Mouse (Mus musculus) naive thymus-derived CD4-positive, alpha-beta T cell, adult 2 months (primary cell): ENCODE measurements around the gene Itpr2.

Source experiments
- DNase-seq: peaks from one replicate; pipeline ENCODE4 v3.0.0-alpha.2; 2011; ENCODE audit warnings: low read depth

Itpr2 gene

GRCm38 (mm10) chr6:146414094-146414493 is 87.9 kb downstream of the Itpr2 start:
- no peak for DNase-seq

DNA sequence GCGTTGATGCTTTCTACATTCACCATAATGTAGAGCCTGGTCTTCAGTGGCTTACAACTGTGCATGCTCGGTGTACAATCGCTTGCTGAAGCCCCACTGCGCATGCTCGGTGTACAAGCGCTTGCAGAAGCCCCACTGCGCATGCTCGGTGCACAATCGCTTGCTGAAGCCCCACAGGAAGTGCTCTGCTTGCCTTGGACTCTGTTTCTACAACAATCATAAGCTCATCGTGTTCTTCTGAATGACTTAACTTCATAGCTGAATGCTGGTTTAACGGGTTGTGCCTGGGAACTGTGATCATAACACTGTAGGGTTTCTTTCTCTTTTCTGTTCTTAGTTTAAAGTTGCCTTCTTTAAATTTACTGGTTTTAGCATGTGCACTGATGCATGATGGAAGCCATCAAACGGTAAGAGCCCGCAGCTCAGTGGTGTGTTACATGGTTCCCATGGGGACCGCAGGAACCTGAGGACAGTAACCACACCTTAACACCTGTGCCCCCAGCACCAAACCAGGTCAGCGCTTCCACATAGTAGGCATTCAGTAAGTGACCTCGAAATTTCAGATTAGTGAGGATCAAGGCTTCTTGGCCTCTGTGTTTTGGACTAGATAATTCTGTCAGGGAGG is 90.5 kb downstream of the Itpr2 start:
- no peak for DNase-seq

DNA sequence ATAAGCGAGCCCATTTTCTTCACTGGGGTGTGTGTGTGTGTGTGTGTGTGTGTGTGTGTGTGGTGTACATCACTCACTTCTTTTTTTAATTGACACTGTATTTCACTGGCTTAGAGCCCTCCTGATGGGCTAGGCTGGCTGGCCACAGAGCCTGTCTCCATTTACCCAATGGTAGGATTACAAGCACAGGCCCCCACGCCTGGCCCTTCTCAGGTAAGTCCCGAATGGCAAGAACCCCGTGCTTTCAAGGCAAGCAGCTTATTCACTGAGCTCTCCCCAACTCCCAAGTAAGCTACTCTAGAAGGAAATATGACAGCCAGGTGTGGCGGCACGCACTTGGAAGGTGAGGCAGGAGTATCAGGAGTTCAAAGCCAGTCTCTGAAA is 91.6 kb downstream of the Itpr2 start:
- no peak for DNase-seq

DNA sequence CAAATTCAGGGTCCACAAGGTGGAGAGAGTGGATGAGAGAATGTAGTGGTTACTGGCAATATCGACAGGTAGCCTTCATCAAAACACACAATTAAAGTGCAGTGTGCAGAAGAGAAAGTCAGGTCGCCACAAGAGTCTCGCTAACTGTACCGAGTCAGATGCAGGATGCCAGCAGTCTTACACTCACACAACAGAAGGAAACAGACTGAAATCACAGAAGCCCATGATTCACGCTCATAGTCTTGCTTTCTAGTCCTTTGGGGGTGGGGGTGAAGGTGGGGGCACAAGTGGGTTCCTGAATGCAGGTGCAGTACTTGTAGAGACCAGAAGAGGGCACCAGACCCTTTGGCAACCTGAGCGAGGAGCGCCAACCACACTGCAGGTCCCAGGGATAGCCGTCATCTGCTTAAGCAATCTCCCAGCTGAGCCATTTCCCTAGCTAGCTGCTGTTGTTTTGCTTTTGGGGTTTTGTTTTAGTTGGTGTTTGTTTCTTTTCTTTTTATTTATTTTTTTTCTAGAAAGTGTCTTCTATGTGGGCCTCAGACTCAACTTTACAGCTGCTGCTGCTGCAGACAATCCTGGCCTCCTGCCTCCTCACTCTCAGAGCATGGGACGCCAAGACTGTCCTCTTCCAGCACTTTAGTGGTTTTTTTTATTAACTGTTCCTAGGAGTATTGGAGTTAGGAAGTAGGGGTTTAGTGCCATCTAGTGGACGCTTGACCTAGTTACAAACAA is 92.2 kb downstream of the Itpr2 start:
- peak; percentile 93 for DNase-seq

DNA sequence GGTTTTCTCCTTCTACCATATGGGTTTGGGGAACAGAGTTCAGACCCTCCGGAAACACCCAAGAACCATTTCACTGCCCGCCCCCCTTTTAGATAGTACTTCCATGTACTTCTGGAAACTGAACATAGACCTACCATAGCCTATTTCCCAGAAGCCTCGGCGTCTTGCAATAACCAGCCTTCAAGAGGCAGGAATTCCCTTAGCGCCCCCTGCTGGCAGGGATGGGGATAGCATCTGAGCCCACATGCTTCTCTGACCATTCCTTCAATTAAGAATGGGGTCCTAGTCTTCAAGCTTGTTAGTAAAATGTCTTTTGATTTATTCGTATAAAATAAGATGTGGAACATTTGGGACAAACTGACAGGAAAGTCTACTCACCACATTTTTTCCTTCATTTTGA is 96.6 kb downstream of the Itpr2 start:
- DNase-seq: peak; percentile 78

GRCm38 (mm10) chr6:146404876-146405275 is 97.1 kb downstream of the Itpr2 start:
- no peak for DNase-seq

DNA sequence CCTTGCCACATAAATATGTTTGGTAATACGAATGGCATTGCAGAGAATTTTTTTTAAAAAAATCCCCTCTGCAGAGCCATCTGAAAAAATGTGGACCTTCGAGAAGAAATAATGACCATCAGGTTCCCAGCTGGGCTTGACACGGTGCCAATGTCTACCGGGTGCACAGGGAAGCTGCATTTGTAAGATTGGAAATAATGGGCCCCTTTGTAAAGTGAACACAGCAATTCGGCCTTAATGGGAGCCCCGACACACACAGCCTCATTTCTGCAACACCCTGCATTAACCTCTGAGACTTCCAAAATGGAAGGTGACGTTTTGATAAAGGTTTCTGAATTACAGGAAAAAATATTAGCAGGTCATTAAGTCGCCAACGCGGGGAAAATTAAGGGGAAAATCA is 97.9 kb downstream of the Itpr2 start:
- no peak for DNase-seq

DNA sequence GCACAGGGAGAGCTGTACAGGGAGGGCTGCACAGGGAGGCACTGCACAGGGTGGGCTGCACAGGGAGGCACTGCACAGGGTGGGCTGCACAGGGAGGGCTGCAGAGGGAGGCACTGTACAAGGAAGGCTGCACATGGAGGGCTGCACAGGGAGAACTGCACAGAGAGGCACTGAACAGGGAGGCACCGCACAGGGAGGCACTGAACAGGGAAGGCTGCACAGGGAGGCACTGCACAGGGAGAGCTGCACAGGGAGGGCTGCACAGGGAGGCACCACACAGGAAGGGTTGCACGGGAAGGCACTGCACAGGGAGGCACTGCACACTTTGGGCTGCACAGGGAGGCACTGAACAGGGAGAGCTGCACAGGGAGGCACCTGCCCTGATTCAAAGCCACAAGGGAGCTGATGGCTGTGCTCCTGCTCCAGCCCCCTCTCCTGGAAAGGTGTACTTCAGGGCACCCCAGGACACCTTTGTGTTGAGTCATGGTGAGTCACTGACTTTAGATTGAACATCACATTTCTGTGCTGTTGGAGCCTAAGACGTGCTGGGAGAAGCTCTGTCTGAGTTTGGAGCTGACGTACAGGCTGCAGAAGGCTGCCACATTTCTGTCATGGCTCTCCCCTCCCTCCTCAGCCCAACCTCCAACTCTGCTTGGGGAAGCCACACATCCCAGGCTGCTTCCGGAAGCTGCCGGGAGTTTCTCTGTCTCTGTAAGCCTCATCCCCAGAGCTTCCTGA is 98.9 kb downstream of the Itpr2 start:
- no peak for DNase-seq

GRCm38 (mm10) chr6:146397803-146398202 is 104.2 kb downstream of the Itpr2 start:
- no peak for DNase-seq

- DNase-seq: no peak
Measured at GRCm38 (mm10) chr6:146396253-146396652, 105.8 kb downstream of the Itpr2 start.

DNA sequence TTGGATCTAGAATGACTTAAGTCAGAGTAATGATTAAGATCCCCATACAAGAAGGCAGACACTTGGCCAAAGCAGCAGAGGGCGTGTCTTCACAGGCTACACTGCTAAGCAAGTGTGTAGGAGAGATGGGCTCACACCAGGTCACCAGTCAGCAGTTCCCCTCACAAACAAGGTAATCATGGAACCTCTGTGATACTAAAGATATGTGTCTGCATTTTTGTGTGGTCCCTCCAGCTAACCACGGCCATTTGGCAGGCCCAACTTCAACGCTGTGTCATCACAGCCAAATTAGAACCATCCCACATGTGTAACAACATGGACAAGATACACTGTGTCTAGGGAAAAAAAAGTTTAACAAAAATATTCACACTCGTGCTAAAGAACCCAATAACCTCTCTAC is 106.4 kb downstream of the Itpr2 start:
- DNase-seq: no peak

- peak; percentile 34 for DNase-seq
Measured at GRCm38 (mm10) chr6:146392188-146392587, 109.8 kb downstream of the Itpr2 start.

GRCm38 (mm10) chr6:146390159-146390558 is 111.9 kb downstream of the Itpr2 start:
- DNase-seq: no peak

GRCm38 (mm10) chr6:146388010-146388409 is 114.0 kb downstream of the Itpr2 start:
- no peak for DNase-seq

DNA sequence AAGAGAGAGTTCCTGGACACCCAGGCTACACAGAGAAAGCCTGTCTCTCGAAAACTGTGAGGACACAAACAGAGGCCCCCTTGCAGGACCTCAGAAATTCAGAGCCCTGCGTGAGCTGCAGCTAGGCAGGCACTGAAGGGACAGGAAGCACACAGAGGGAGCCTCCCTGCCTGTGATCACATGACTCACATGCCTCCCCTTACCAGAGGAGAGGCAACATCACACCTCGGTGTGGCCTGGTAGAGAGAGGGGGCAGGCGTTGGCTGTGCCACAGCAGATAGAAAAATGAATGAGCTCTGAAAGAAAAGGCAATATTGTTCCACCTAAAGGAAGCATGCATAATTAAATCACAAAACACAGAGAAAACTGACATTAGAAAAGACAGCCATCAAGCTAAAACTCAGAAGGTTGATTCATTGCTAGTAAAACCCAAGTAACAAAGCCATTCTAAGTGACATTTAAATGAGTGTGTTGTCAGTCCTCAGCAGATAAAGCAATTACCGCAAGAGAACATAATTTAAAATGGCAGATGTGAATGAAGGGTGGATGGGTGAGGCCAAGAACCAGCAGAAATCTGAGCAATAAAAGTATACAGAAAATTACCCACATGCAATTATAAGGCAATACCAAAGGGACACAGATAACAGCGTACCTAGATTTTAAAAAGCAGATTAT is 114.8 kb downstream of the Itpr2 start:
- DNase-seq: no peak

DNA sequence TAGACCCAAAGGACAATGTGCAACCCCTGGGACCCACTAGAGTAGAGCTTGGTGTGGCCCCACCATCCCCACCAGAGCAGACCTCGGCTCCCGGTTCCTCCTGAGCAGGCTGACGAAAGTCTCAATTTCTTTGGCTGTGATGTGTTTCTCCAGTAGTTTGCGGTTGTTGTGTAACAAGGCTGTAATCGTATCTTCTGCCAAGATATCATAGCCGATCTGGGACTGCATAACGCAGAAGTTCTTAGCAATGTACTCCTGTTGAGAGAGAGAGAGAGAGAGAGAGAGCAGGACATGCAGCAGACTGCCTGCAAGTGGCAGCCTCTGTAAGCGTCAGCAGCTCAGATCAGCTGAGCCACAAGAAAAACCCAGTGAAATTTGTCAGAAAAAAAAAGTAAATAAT is 122.8 kb downstream of the Itpr2 start:
- DNase-seq: no peak

DNA sequence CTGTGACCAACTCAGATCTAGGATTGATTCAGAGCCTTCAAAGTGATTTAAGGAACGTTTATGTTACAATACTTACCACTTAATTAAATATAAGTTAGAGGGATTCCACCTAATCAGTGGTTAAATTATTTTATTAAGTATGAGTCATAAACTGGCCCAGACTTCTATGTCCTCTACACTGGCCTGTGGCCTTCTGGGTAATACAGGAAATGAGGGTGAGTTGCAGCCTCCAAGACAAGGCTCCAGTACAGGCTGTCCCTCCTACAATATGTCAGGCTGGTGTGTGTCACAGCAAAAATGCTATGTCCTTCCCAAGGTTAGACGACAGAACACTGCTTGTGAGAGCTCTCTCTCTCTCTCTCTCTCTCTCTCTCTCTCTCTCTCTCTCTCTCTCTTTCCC is 130.5 kb downstream of the Itpr2 start:
- DNase-seq: no peak

GRCm38 (mm10) chr6:146366180-146366579 is 135.8 kb downstream of the Itpr2 start:
- no peak for DNase-seq

- DNase-seq: no peak
Measured at GRCm38 (mm10) chr6:146357911-146358310, 144.1 kb downstream of the Itpr2 start.

DNA sequence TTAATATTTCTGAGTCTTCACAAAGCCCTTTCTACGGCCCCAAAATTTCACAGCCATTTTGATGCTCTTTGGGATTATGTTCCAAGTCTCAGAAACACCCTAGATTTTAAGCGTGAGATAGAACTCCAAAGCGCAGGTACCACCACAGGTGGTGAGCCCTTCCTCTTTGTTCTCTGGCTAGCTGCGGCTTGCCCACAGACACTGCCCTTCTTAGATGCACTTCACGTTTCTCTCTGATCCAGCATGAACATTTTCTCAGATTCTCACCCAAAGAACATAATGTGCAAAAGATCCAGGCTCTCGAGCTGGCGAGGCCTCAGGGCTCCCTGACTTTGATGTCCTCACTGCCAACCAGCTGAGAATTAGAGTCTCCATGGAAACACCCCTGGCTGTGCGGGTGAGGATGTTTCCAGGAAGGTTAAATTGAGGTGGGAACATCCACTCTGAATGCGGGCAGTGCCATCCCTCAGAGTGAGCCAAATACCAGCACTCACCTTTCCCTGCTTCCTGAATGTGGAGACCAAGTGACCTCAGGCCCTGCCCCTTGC is 149.7 kb downstream of the Itpr2 start:
- no peak for DNase-seq

DNA sequence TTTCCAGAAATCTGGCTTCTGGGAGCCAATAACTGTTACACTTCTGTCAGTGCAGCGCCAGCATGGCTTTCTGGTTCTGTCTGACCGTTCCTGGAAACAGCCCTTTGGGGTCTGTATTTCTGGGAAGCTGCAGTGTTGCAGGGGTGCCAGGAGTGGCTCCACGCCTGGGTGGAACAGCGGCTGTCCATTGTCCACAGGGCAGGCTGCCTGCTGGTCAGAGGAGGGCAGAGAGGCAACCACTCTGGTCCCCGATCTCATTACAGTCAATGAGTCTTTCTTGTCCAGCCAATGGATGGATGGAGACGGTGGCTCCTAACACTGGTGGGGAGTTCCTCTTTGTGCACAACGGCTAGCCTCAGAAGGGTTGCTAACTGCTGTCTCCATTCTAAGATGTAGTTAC is 150.2 kb downstream of the Itpr2 start:
- DNase-seq: no peak

GRCm38 (mm10) chr6:146347568-146347967 is 154.5 kb downstream of the Itpr2 start:
- DNase-seq: no peak
